Mouse (Mus musculus) liver, embryonic 14.5 days (tissue): ENCODE measurements at regions not wholly inside any gene's neighbourhood (a gene's known extent, or its start where the extent isn't known, plus 50 kb on each side); places are given as distances from the start of the nearest gene placed in this dataset.

Source experiments
- ATAC-seq: fragments of 200-750 bp; cut with Nextera tagmentation; 2 replicates; pipeline ENCODE4 v1.8.0; 2017; ENCODE audit warnings: moderate number of reproducible peaks, mild to moderate bottlenecking, moderate library complexity; ENCODE audit not compliant: insufficient read depth
- DNase-seq, 3 experiments: peaks; one replicate each; pipeline ENCODE4 v3.0.0-alpha.2; 2012 to 2013; ENCODE audit warnings: low read depth in 3 of 3, low spot score in 3 of 3
- H3K27ac ChIP-seq: fragments of 300-500 bp; sonication (generic); 2 replicates; pipeline ENCODE4 v1.5.1; 2014; ENCODE audit warnings: moderate library complexity, mild to moderate bottlenecking, control low read depth, inconsistent platforms
- H3K27me3 ChIP-seq: fragments of 300-500 bp; sonication (generic); 2 replicates; pipeline ENCODE4 v1.6.1; 2014; ENCODE audit warnings: mild to moderate bottlenecking, low read length, moderate library complexity; ENCODE audit not compliant: control insufficient read depth, insufficient read depth
- H3K36me3 ChIP-seq: fragments of 300-500 bp; sonication (generic); replicated peaks from 2 replicates; pipeline ENCODE4 v1.6.1; 2014; ENCODE audit warnings: low read depth; ENCODE audit not compliant: control insufficient read depth, insufficient read depth
- H3K4me1 ChIP-seq, 2 experiments: fragments of 200-500 bp in 1 of 2; fragments of 300-500 bp in 1 of 2; sonication (generic) in 1 of 2; replicated peaks; 2 replicates each; pipeline ENCODE4 v1.6.1; 2012 to 2014; ENCODE audit warnings: antibody characterized with exemption in 1 of 2, inconsistent platforms in 1 of 2, low read length in 1 of 2; ENCODE audit not compliant: control insufficient read depth in 2 of 2, insufficient read depth in 2 of 2
- H3K4me2 ChIP-seq: fragments of 300-500 bp; sonication (generic); 2 replicates; pipeline ENCODE4 v1.6.1; 2014; ENCODE audit warnings: low read depth, mild to moderate bottlenecking, control low read depth, moderate library complexity
- H3K4me3 ChIP-seq, 2 experiments: fragments of 200-500 bp in 1 of 2; fragments of 300-500 bp in 1 of 2; sonication (generic) in 1 of 2; 2 replicates each; pipeline ENCODE4 v1.5.1; 2012 to 2014; ENCODE audit warnings: low read depth in 2 of 2, low read length in 2 of 2, mild to moderate bottlenecking in 2 of 2, control low read depth in 1 of 2, inconsistent platforms in 1 of 2, moderate library complexity in 1 of 2; ENCODE audit not compliant: insufficient read depth in 1 of 2
- H3K9ac ChIP-seq: fragments of 300-500 bp; sonication (generic); replicated peaks from 2 replicates; pipeline ENCODE4 v1.6.1; 2014; ENCODE audit warnings: mild to moderate bottlenecking, control low read depth, moderate library complexity
- H3K9me3 ChIP-seq: fragments of 300-500 bp; sonication (generic); 2 replicates; pipeline ENCODE4 v1.6.1; 2016; ENCODE audit warnings: low read length, mixed read lengths; ENCODE audit not compliant: control insufficient read depth
- CTCF ChIP-seq: IDR thresholded peaks from 2 replicates; pipeline ENCODE4 v1.5.1; 2016; ENCODE audit warnings: antibody characterized with exemption, low read depth, control low read depth
- EP300 ChIP-seq: IDR thresholded peaks from 2 replicates; pipeline ENCODE4 v1.6.1; 2016; ENCODE audit warnings: antibody characterized with exemption, low read depth
- WGBS: fragments of 180-500 bp; shearing (Covaris S2); extraction: QIAGEN DNeasy Blood & Tissue Kit; methylation state at CpG from one replicate; pipeline ENCODE4 v1.1.7; 2014; ENCODE audit not compliant: insufficient replicate concordance; 5-methylcytosine and 5-hydroxymethylcytosine counted together

DNA sequence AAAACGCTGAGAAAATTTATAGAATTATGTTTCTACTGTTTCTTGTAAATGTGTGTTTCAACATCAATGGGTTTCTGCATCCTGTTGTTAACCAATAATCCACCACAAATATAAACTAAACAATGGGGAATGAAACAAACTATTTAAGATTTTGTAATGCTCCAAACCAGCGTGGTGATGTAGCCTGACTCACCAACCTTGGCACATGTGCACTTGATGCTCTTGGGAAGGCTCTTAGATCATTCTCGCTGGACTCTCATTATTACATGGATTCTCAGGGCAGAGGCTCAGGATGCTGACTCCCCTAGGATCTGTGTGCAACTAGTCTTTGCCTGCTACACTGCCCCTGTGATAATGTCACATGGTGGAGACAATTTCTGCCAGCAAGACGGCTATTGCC lies 158.7 kb upstream of the Krr1 start:
- no peak for ATAC-seq
- no peaks in the 10 kb centered on the region for H3K4me1 ChIP-seq
- no peaks in the 10 kb centered on the region for H3K27me3 ChIP-seq
- DNase-seq: no peak
- TF ChIP-seq EP300: no peak
- TF ChIP-seq CTCF: no peak
- H3K4me3 ChIP-seq: no peak overlapping the region
- H3K27ac ChIP-seq: no peak overlapping the region
- WGBS: 64% methylated on average over 4 of the region's 4 CpGs
- H3K4me2 ChIP-seq: no peak overlapping the region
- no peak overlapping the region for H3K9ac ChIP-seq
- H3K9me3 ChIP-seq: no peaks in the 10 kb centered on the region
- no peaks in the 10 kb centered on the region for H3K36me3 ChIP-seq

DNA sequence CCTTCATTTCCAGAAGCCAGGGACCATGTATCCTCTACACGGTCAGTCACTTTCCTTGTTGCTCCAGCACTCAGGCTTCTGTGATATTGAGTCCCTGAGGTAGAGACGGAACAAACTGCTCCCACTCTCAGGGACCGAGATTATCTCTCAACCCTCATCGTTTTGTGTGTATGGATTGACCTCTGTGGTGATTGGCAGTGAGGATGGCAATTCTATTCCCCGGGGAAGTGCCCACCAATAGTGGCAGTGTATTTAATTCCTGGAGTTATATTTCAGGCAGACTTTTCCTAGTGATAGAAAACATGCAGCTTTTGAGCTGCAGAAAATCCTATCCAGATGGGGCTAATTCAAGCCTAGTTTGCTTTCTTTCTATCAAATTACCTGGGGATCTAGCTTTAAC lies 157.8 kb upstream of the Krr1 start:
- TF ChIP-seq CTCF (no peak), EP300 (no peak)
- no peaks in the 10 kb centered on the region for H3K4me1 ChIP-seq
- DNase-seq (no peak), ATAC-seq (no peak)
- H3K36me3 ChIP-seq: no peaks in the 10 kb centered on the region
- no peak overlapping the region for H3K27ac ChIP-seq
- H3K4me3 ChIP-seq: no peak overlapping the region
- no peaks in the 10 kb centered on the region for H3K9me3 ChIP-seq
- H3K4me2 ChIP-seq: no peak overlapping the region
- no peaks in the 10 kb centered on the region for H3K27me3 ChIP-seq
- WGBS: 67% methylated on average over 5 of the region's 5 CpGs
- H3K9ac ChIP-seq: no peak overlapping the region

DNA sequence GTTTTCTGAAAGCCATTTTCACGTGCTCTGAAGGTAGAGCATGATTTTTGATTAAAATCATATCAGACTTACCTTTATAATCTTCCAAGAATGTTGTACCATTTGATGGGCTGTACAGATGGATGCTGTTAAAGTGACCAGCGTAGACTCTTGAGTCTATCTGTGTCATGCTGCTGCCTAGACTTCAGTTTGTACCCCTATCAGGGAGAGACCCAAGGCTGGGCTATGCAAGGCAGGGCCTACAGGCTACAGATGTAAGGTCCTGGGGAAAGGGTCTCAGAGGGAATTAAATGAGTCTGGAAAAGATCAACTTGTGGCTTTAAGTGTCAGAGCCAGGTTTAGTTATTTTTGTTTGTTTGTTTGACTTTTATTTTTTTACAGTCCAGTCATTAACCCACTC lies 157.3 kb upstream of the Krr1 start:
- H3K27me3 ChIP-seq: no peaks in the 10 kb centered on the region
- no peak for DNase-seq
- no peak overlapping the region for H3K4me2 ChIP-seq
- H3K9ac ChIP-seq: no peak overlapping the region
- no peaks in the 10 kb centered on the region for H3K36me3 ChIP-seq
- no peaks in the 10 kb centered on the region for H3K9me3 ChIP-seq
- no peaks in the 10 kb centered on the region for H3K4me1 ChIP-seq
- TF ChIP-seq EP300 (no peak), CTCF (no peak)
- H3K27ac ChIP-seq: no peak overlapping the region
- H3K4me3 ChIP-seq: no peak overlapping the region
- no peak for ATAC-seq
- 58% methylated on average over 2 of the region's 2 CpGs for WGBS

DNA sequence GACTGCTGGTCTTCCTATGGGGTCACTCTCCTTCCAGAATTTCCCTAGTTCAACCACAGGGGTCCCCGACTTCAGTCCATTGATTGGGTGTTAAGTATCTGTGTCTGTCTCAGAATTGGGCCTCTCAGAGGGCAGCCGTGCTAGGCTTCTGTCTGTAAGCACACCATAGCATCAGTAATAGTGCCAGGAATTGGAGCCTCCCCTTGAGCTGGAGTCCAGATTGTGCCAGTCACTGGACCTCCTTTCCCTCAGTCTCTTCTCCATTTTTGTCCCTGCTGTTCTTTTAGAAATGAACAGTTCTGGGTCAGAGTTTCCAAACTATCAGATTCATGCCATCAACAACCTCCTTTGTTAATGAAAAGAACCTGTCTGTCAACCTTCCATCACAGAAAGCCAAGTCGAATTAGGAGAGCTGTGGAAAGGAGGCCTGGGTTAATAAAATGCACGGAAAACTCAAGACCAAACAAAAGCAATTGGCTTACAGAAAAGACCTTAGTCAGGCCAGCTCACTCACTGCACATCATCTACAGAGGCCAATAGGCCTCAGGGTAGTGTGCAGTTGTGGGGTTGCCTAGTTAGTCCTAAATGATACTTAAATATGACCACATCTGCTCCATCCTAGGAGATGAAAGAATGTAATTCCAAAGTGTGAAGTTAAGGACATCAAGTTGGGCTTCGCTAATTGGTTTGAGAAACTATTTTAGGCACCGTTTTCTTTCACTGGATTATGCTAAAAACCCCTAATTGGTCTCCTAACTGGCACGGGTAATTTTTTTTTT lies 156.5 kb upstream of the Krr1 start:
- Histone ChIP-seq H3K9me3 (no peaks in the 10 kb centered on the region), H3K36me3 (no peaks in the 10 kb centered on the region), H3K27ac (no peak overlapping the region), H3K4me1 (no peaks in the 10 kb centered on the region), H3K9ac (no peak overlapping the region), H3K4me3 (no peak overlapping the region), H3K4me2 (no peak overlapping the region), H3K27me3 (no peaks in the 10 kb centered on the region)
- DNase-seq (no peak), ATAC-seq (no peak)
- TF ChIP-seq EP300: no peak
- TF ChIP-seq CTCF: no peak
- WGBS: 60% methylated on average over 7 of the region's 7 CpGs

DNA sequence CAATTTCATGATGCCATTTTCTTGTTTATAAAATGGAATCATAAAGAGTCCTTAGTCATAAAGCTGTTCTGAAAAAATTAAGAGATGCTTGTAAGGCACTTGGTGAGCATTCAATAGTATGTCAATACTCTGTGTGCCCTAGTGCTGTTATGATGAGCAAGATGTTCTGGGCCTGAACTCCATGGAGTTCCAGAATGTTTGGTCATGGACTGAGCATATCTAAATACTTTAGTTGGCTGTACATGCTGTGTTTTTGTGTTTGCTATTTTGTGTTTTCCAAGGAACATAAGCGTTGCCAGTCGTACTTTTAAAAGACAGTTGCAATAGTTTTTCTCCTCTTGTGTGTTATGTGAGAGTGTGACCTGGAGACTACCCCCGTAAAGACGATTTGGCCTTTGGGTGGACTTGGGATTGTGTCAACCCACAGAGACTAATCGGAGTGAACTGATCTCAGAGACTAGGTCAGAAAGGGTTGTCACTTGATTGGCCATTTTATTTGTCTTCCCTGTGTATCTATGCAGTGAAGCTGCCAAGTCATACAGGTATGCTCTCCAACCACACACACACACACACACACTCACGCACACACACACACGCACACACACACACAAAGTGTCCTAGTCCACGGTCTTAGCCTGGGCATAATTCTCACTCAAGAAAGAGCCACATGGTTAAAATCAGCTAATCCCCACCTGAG lies 152.6 kb upstream of the Krr1 start:
- DNase-seq: no peak
- H3K27ac ChIP-seq: no peak overlapping the region
- H3K9me3 ChIP-seq: no peaks in the 10 kb centered on the region
- H3K4me3 ChIP-seq: no peak overlapping the region
- H3K4me2 ChIP-seq: no peak overlapping the region
- no peak for TF ChIP-seq EP300
- no peak for TF ChIP-seq CTCF
- WGBS: 75% methylated on average over 8 of the region's 8 CpGs
- no peaks in the 10 kb centered on the region for H3K27me3 ChIP-seq
- ATAC-seq: no peak
- H3K4me1 ChIP-seq: peaks cover 10% of the 10 kb centered on the region in 2 experiments
- no peaks in the 10 kb centered on the region for H3K36me3 ChIP-seq
- H3K9ac ChIP-seq: no peak overlapping the region
